Mouse (Mus musculus): ENCODE data around the gene Snf8. TPM values are rescaled to one million over a fixed set of nuclear protein-coding genes. Genes with fewer than 3 reads are reported as not detected.

Gene Snf8
- 69.0 TPM for polyA plus RNA-seq (2017; shearing (Covaris generic))

DNA sequence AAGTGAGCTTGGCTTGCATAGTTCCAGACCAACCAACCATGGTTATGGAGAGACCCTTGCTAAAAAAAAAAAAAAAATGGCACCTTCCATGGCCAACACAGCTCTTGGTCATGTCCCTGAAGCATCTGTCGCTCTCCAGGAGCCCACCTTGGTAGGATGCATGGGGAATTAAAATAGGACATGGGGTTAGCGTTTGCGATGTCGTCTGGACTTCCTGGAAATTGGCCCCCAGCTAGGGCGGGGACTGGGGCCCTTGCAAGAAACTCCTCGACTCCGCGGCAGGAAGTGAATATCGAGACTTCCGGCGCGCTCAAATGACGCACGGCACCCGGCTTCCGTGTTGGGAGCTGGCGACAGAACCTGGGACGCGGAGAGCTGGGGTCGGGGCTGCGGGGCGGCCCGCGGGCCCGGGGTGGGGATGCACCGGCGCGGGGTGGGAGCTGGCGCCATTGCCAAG lies at the start of gene Snf8:
Gene Snf8, plus strand, starts transcription at position 290 of the 457 bp plus-strand sequence.

DNA sequence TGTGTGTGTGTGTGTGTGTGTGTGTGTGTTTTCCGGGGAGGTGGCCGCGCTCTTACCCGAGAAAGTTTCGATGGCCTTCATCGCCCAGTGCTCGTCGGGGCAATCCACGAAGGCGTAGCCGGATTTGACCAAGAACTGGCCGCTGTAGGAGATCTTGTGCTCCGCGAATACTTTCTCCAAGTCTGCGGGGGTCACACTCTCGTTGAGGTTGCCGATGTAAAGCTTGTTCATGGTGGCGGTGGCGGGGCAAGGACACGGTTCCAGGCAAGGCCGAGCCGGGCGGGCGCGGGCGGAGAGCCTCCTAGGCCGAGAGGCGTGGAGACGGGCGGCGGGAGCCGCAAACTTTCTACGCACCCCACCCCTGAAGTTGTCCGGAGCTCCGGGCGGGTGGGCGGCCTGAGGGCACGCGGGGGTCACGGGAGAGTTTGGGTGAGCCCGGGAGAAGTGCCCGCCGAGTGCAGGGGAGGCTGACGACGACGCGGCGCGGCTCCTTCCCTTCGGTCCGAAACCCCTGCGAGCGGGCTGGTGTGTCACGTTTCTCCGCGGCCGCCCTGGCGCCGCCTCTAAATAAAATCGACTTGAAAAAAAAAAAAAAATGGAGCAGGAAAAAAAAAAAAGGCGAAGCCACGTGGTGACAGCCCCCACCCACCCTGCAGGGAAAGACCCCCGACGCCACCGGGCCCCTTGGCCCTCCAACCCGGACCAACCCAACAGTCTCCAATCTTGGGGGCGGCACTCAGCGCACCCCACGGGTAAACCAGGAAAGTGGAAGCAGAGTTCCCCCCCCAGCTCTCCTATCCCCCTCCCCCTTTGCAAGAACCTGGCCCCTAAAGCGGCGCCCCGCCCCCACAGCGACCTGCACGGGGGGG lies 29.0 kb upstream of the Snf8 start, which contains the start of gene Igf2bp1:
Gene Igf2bp1, minus strand, starts transcription at position 538 of the 869 bp plus-strand sequence.

DNA sequence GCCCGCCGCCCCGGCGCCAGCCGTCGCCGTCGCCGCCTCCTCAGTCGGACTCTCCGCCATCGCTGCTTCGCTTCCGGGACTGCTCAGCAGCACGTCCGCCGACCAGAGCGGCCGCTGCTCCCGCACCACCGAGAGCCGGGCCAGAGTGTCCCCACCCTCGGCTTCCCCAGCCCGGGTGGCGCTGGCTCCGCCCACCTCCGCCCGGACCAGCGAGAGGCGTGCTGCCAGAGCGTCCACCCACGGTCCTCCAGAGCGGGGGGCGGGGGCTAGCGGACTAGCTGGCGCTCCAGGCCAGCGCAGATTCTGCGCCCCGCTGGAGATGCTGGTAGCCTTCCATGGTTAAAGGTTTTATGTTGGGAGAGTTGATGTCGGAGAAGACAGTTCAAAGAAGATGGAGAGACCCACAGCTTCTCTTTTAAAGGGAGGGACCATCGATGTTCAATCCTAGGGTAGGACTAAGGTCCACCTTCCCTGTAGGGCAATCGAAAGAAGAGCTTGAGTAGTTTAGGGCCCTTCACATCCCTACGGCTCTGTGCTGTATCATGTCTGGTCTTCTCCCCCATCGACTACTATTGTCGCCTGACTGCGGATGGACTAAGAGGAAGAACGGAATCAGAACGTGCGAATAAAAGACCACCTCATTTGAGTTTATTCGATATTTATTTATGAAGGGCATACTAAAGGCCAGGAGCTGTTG lies 30.7 kb downstream of the Snf8 start, which contains the start of gene Ube2z:
Gene Ube2z, minus strand, starts transcription at position 174 of the 697 bp plus-strand sequence.

DNA sequence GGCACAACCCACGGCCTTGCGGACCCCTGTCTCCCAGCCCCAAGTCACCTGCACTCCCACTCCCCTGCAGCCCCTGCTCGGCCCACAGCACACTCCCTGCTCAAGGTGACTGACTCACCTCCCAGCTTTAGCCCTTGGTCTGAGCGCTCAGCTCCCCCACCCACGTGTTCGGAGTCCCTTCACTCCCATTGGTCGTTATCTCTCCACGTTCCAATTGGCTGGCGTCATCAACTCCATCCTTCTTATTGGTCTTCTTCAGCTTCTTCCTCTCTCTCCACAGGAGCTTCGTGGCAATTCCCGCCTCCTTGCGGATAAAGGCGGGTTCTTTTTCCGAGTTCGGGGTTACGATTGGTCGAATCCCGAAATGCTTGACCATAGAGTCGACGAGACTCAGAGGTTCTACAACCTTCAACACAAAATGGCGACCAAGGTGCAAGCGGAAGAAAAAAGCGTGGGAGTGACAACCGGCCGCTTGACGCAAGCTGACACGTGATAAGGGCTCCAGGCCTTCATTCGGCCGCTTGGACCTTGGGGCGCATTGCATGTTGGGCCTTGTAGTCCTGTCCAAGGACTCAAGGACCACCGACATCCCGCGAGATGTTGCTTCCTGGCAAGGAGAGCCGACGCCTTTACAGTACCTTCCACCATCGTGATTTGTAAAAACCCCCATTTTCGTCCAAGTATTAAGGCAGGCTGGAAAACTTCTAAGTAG lies 41.0 kb downstream of the Snf8 start, which contains the start of gene Atp5g1:
Gene Atp5g1, minus strand, starts transcription at position 162 of the 712 bp plus-strand sequence.

Other genes starting within 250 kb of the Snf8 start
- gene Phospho1, start 210.4 kb upstream of the Snf8 start, polyA plus RNA-seq (2017; shearing (Covaris generic)) = not detected
- gene Gngt2, start 197.7 kb upstream of the Snf8 start, polyA plus RNA-seq (2017; shearing (Covaris generic)) = 7.8 TPM
- gene Abi3, start 192.4 kb upstream of the Snf8 start, polyA plus RNA-seq (2017; shearing (Covaris generic)) = 7.7 TPM
- not detected for gene B4galnt2, start 120.0 kb upstream of the Snf8 start, polyA plus RNA-seq (2017; shearing (Covaris generic))
- 0.15 TPM for gene Igf2bp1, start 28.9 kb upstream of the Snf8 start, polyA plus RNA-seq (2017; shearing (Covaris generic))
- not detected for gene Gip, start 10.3 kb upstream of the Snf8 start, polyA plus RNA-seq (2017; shearing (Covaris generic))
- 49.6 TPM for gene Ube2z, start 30.5 kb downstream of the Snf8 start, polyA plus RNA-seq (2017; shearing (Covaris generic))
- 246 TPM for gene Atp5g1, start 40.8 kb downstream of the Snf8 start, polyA plus RNA-seq (2017; shearing (Covaris generic))
- gene Calcoco2, start 77.1 kb downstream of the Snf8 start, polyA plus RNA-seq (2017; shearing (Covaris generic)) = not detected
- gene Ttll6, start 98.9 kb downstream of the Snf8 start, polyA plus RNA-seq (2017; shearing (Covaris generic)) = not detected
- gene Hoxb13, start 159.4 kb downstream of the Snf8 start, polyA plus RNA-seq (2017; shearing (Covaris generic)) = not detected
- not detected for gene Hoxb9, start 236.6 kb downstream of the Snf8 start, polyA plus RNA-seq (2017; shearing (Covaris generic))
- gene Hoxb8, start 247.0 kb downstream of the Snf8 start, polyA plus RNA-seq (2017; shearing (Covaris generic)) = not detected